Mouse (Mus musculus): Measurements from ENCODE around the gene Tubb5.
"Not testable (repeated sequence)": the region's sequence is repeated elsewhere in the genome, so short reads cannot be mapped to it uniquely, and the experiment has no call there.

Tubb5 gene

GRCm38 (mm10) chr17:35860831-35861197 lies 22.7 kb upstream of the Tubb5 start:
- DNase-seq (ENCODE audit: low spot score in 2 of 2): no peak

GRCm38 (mm10) chr17:35859835-35860234 lies 21.7 kb upstream of the Tubb5 start:
- no peak for DNase-seq (ENCODE audit: low spot score in 2 of 2)

DNA sequence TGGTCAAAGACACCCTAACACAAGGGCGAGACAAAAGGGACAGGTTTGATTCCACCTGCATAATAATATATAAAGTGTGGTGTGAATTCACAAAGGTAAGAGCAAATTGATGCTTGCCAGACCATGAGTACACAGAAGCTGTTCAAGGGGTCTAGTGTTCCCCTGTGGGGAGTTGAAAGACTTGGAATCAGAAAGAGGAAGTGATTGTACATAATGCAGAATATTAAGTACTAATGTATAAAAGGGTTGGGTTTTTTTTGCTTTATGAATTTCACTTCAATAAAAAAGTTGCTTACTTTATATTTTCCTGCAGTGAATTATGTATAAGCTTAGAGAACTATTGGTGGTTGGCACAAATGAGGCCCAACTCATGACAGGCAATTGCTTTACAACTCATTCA lies 21.3 kb upstream of the Tubb5 start:
- DNase-seq (ENCODE audit: low spot score in 2 of 2): no peak

- DNase-seq (ENCODE audit: low spot score in 2 of 2): no peak
Observed at GRCm38 (mm10) chr17:35850974-35851373, 12.9 kb upstream of the Tubb5 start.

GRCm38 (mm10) chr17:35848112-35848511 lies 10.0 kb upstream of the Tubb5 start:
- peak in 1 of 2 experiments; percentile 65 for DNase-seq (ENCODE audit: low spot score in 2 of 2)

GRCm38 (mm10) chr17:35843514-35843913 lies 5.4 kb upstream of the Tubb5 start:
- DNase-seq (ENCODE audit: low spot score in 2 of 2): no peak

- DNase-seq (ENCODE audit: low spot score in 2 of 2): no peak
Observed at GRCm38 (mm10) chr17:35842006-35842405, 3.9 kb upstream of the Tubb5 start.

DNA sequence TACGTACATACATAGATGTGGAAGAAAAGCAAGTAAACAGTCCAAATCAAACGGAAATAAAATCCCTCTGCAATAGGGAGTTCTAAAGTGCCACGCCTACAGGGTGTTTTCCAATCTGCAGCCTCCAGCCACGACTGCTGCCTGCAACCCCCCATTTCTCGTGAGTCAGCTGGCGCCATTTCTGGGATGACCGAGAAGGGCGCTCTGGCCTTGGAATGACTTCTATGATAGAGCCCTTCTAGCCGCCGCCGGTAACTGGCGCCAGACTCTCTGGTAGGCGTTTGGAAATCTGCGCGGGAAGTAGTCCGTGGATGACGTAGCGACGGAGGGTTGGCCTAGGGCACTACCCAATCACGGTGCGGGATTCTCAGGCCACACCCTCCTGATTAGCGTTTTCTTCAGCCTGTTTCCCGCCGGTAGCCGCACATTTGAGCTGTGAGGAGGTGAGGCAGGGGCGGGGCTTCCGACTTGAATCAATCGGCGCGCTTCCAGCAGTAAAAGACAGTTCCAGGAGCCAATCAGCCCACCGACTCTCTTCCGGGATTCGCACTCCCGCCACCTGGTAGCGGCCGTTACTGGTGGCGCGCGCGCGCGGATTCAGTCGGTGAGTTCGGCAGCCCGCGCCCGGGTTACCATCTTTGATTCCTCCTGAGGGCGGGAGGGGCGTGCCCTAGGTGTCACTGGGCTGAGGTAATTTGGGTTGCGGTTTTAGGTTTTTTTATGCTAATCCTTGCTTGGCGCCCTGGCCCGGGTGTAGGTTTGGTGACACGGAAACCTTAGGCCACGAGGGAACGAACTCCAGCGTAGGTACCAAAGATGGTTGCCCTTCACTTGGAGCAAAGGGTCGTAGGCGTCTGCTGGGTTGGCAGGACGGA lies 3.2 kb upstream of the Tubb5 start, which contains the start of gene Mdc1:
Mdc1 (plus strand) TSS at position 440 of the 875 bp plus-strand sequence.
- DNase-seq (ENCODE audit: low spot score in 2 of 2): peak; percentile 99 to 100

GRCm38 (mm10) chr17:35840561-35840960 lies 2.5 kb upstream of the Tubb5 start:
- no peak for DNase-seq (ENCODE audit: low spot score in 2 of 2)

- not testable (repeated sequence) for DNase-seq (ENCODE audit: low spot score in 2 of 2)
Observed at GRCm38 (mm10) chr17:35839002-35839401, 896 bp upstream of the Tubb5 start.

DNA sequence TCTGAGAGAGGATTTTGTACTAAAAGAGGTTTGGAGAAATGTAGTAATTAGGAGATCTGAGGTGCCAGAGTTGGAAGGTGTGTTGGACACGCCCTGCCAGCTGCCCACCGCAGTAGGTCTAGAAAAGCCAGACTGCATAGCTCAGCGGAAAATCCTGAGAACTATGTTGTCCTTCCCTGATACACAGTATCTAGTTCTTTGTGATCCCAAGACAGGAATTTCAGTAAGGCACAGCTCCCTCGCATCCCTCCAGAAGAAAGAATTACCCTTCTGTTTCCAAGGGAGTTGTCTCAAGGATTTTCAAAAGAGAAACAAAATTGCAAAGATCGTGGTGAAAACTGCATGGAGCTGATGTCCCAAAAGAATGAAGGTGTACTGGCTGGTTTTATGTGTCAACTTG lies 464 bp upstream of the Tubb5 start:
- no peak for DNase-seq (ENCODE audit: low spot score in 2 of 2)

DNA sequence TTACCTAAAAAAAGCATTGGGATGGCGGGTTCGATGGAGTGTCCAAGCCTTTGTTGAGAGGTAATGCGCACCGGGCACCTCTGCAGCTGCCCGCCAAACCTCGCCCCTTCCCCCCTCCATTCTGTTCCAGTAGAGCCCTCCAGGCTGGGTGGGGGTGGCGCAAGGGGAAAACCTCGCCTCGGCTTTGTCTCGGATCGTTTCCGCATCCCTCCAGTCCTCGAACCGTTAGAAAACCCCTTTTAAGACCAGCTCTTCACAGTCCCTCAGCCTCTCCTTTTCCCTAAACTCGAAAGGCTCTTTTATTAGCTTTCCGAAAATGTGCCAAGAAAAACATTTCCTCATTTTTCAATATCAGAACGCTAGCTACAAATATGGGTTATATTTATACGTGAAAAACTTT lies 619 bp downstream of the Tubb5 start:
- DNase-seq (ENCODE audit: low spot score in 2 of 2): peak in 1 of 2 experiments; percentile 41

DNA sequence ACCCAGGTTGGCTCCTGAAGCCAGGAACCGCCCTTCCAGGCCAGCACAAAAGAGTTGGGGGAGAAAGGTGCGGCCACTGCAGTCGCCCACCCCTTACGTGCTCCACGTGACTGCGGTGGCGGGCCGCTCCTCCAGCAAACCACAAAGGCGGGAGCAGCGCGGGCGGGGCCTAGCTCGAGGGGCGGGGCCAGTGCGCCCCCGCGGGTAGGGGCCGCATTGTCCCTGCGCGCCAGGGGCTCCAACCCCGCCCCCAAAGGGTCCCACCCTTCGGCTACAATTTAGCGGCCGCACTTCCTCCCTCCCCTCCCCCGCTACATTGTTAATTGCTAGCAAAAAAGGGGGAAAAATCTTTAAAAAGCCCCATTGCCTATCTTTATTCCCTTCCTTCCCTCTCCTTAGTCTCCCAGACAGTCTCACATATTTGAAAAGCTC lies 1.1 kb downstream of the Tubb5 start:
- peak in 1 of 2 experiments; percentile 84 for DNase-seq (ENCODE audit: low spot score in 2 of 2)

GRCm38 (mm10) chr17:35836178-35836965 lies 1.7 kb downstream of the Tubb5 start:
- peak in 1 of 2 experiments; percentile 95 for DNase-seq (ENCODE audit: low spot score in 2 of 2)

GRCm38 (mm10) chr17:35835424-35836140 lies 2.5 kb downstream of the Tubb5 start:
- DNase-seq (ENCODE audit: low spot score in 2 of 2): peak in 1 of 2 experiments; percentile 29

DNA sequence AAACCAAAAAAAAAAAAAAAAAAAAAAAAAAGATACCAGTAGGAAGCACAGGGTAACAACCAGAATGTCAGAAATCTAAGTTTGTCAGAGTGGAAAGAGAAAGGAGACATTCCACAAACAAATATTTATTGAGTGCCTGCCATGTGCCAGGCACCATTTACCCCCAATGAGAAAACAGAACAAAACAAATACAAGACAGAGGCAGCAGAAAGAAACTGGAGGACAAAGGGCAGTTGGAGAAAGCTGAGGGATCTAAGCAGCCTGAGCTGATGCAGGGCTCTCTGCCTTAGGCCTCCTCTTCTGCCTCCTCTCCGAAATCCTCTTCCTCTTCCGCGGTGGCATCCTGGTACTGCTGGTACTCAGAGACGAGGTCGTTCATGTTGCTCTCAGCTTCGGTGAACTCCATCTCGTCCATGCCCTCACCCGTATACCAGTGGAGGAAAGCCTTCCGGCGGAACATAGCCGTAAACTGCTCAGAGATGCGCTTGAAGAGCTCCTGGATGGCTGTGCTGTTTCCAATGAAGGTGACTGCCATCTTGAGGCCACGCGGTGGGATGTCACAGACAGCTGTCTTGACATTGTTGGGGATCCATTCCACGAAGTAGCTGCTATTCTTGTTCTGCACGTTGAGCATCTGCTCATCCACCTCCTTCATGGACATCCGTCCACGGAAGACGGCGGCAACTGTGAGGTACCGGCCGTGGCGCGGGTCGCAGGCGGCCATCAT lies 3.2 kb downstream of the Tubb5 start:
- peak in 1 of 2 experiments; percentile 48 for DNase-seq (ENCODE audit: low spot score in 2 of 2)

- no peak for DNase-seq (ENCODE audit: low spot score in 2 of 2)
Observed at GRCm38 (mm10) chr17:35833894-35834293, 4.2 kb downstream of the Tubb5 start.

GRCm38 (mm10) chr17:35833239-35833751 lies 4.8 kb downstream of the Tubb5 start:
- DNase-seq (ENCODE audit: low spot score in 2 of 2): no peak

DNA sequence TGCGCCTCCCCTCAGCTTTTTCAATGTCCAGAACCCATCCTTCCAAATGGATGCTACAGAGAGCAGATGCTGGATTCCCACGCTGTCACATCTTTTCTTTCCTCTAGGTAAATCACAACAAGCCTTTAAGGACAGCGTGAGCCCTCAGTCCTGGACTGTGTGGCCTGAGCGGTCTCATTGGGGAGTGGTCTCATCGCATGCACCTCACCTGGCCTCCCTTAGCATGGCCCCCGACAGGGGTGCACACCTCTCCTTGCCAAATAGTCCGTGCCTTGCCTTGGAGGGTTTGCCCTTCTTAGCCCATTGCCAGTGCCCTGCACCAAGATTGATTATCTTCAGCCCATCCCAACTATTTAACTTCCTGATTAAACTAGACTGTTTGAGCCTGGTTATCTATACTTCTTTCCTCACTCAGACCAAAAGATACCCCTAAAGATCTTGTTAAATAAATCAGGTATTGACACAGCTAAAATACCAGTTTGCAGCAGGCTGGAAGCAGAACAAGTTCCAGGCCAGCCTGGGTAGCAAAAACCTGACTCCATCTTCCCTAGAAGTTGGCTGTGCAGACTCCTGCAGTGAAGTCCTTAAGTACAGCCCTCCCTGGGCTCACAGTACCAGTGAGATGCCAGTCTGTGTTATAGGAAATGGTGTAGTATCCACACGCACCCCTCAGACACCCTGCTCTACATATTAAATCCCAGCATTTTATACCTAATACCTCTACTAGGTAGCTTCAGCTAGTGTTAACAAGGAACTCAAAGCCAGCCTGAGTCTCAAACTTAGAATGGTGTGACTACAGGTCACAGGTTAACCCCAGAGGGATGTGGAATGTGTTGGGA lies 5.5 kb downstream of the Tubb5 start:
- DNase-seq (ENCODE audit: low spot score in 2 of 2): no peak

GRCm38 (mm10) chr17:35829737-35830136 lies 8.4 kb downstream of the Tubb5 start:
- DNase-seq (ENCODE audit: low spot score in 2 of 2): peak in 1 of 2 experiments; percentile 84
